Mouse (Mus musculus): Measurements from ENCODE around the gene Antxr1.

- TF ChIP-seq POLR2A (IDR thresholded peaks at IDR 0.05; ENCODE audit: extremely low read depth, insufficient read depth, low read length) (no peak), CTCF (IDR thresholded peaks at IDR 0.05; ENCODE audit: low read depth, low read length) (no peak)
Observed at GRCm38 (mm10) chr6:87230041-87230440, 105.6 kb downstream of the Antxr1 start.
